Mouse (Mus musculus) liver, postnatal 0 days (tissue): ENCODE results near the gene Fbxl18.

ENCODE experiments used
- CTCF ChIP-seq: sonication (generic); IDR thresholded peaks from 2 replicates; pipeline ENCODE4 v1.5.1; 2016; ENCODE audit warnings: antibody characterized with exemption, low read depth
- EP300 ChIP-seq: IDR thresholded peaks from 2 replicates; pipeline ENCODE4 v1.6.1; 2016; ENCODE audit warnings: antibody characterized with exemption, low read depth, mild to moderate bottlenecking

- TF ChIP-seq CTCF (no peak), EP300 (no peak)
These were observed 20.0 kb upstream of the Fbxl18 start for GRCm38 (mm10) chr5:142915231-142915630.
